Mouse (Mus musculus) hindbrain, embryonic 16.5 days (tissue): ENCODE measurements at regions not wholly inside any gene's neighbourhood (a gene's known extent, or its start where the extent isn't known, plus 50 kb on each side); places are given as distances from the start of the nearest gene placed in this dataset.
A peak's percentile ranks its signal among the peaks of the same experiment; 100 is the strongest.

Experiments used
- ATAC-seq: fragments of 200-750 bp; cut with Nextera tagmentation; 2 replicates; pipeline ENCODE4 v1.8.0; 2017; ENCODE audit warnings: moderate TSS enrichment, moderate library complexity
- H3K27ac ChIP-seq: fragments of 300-500 bp; sonication (generic); 2 replicates; pipeline ENCODE4 v1.5.1; 2014; ENCODE audit warnings: low read depth, mild to moderate bottlenecking, control low read depth, low read length, moderate library complexity
- H3K27me3 ChIP-seq: fragments of 300-500 bp; sonication (generic); replicated peaks from 2 replicates; pipeline ENCODE4 v1.6.1; 2014; ENCODE audit warnings: low read length; ENCODE audit not compliant: control insufficient read depth, insufficient read depth
- H3K36me3 ChIP-seq: fragments of 300-500 bp; sonication (generic); 2 replicates; pipeline ENCODE4 v1.6.1; 2014; ENCODE audit warnings: mild to moderate bottlenecking, low read length, moderate library complexity, mixed read lengths; ENCODE audit not compliant: control insufficient read depth, insufficient read depth
- H3K4me1 ChIP-seq: fragments of 300-500 bp; sonication (generic); 2 replicates; pipeline ENCODE4 v1.6.1; 2014; ENCODE audit warnings: low read depth, low read length; ENCODE audit not compliant: control insufficient read depth, insufficient read depth
- H3K4me2 ChIP-seq: fragments of 300-500 bp; sonication (generic); 2 replicates; pipeline ENCODE4 v1.6.1; 2014; ENCODE audit warnings: mild to moderate bottlenecking, low read length, control low read depth, moderate library complexity
- H3K4me3 ChIP-seq: fragments of 300-500 bp; sonication (generic); 2 replicates; pipeline ENCODE4 v1.5.1; 2014; ENCODE audit warnings: mild to moderate bottlenecking, low read length, control low read depth, moderate library complexity
- H3K9ac ChIP-seq: fragments of 300-500 bp; sonication (generic); 2 replicates; pipeline ENCODE4 v1.6.1; 2014; ENCODE audit warnings: low read depth, mild to moderate bottlenecking, control low read depth, low read length, moderate library complexity
- H3K9me3 ChIP-seq: fragments of 300-500 bp; sonication (generic); 2 replicates; pipeline ENCODE4 v1.6.1; 2014; ENCODE audit warnings: mild to moderate bottlenecking, low read length, moderate library complexity; ENCODE audit not compliant: control insufficient read depth
- WGBS: fragments of 180-500 bp; shearing (Covaris S2); extraction: QIAGEN DNeasy Blood & Tissue Kit; methylation state at CpG from one replicate; pipeline ENCODE4 v1.1.7; 2014; 5-methylcytosine and 5-hydroxymethylcytosine counted together

- Histone ChIP-seq H3K36me3 (no peaks in the 10 kb centered on the region), H3K9me3 (no peaks in the 10 kb centered on the region), H3K27me3 (no peaks in the 10 kb centered on the region), H3K4me1 (peaks cover 3% of the 10 kb centered on the region), H3K9ac (no peak overlapping the region), H3K27ac (no peak overlapping the region), H3K4me3 (no peak overlapping the region), H3K4me2 (no peak overlapping the region)
- peak; percentile 70; the same call in 1 of the 2 replicates for ATAC-seq
- WGBS, result 16% methylated on average over 4 of the region's 4 CpGs
These were observed 105.7 kb downstream of the Samd5 start for GRCm38 (mm10) chr10:9569277-9569676.

- no peak overlapping the region for H3K4me3 ChIP-seq
- H3K4me1 ChIP-seq, result no peaks in the 10 kb centered on the region
- ATAC-seq, result no peak; the same call in 1 of the 2 replicates
- H3K9ac ChIP-seq, result no peak overlapping the region
- H3K36me3 ChIP-seq, result no peaks in the 10 kb centered on the region
- no peak overlapping the region for H3K4me2 ChIP-seq
- no peaks in the 10 kb centered on the region for H3K9me3 ChIP-seq
- no peak overlapping the region for H3K27ac ChIP-seq
- WGBS, result 33% methylated on average over 4 of the region's 4 CpGs
- no peaks in the 10 kb centered on the region for H3K27me3 ChIP-seq
These were observed 117.4 kb downstream of the Samd5 start for GRCm38 (mm10) chr10:9557517-9558065.

- no peaks in the 10 kb centered on the region for H3K36me3 ChIP-seq
- H3K9me3 ChIP-seq, result no peaks in the 10 kb centered on the region
- no peak overlapping the region for H3K27ac ChIP-seq
- H3K4me1 ChIP-seq, result no peaks in the 10 kb centered on the region
- WGBS, result 53% methylated on average over 1 of the region's 1 CpGs
- H3K4me3 ChIP-seq, result no peak overlapping the region
- no peaks in the 10 kb centered on the region for H3K27me3 ChIP-seq
- no peak overlapping the region for H3K4me2 ChIP-seq
- no peak for ATAC-seq
- H3K9ac ChIP-seq, result no peak overlapping the region
These were observed 117.9 kb downstream of the Samd5 start for GRCm38 (mm10) chr10:9557092-9557491.

GRCm38 (mm10) chr10:9553946-9554345, 121.1 kb downstream of the Samd5 start:
- no peaks in the 10 kb centered on the region for H3K9me3 ChIP-seq
- ATAC-seq, result no peak
- H3K4me3 ChIP-seq, result no peak overlapping the region
- H3K36me3 ChIP-seq, result no peaks in the 10 kb centered on the region
- H3K27me3 ChIP-seq, result no peaks in the 10 kb centered on the region
- H3K4me1 ChIP-seq, result no peaks in the 10 kb centered on the region
- no peak overlapping the region for H3K4me2 ChIP-seq
- 18% methylated on average over 3 of the region's 3 CpGs for WGBS
- H3K9ac ChIP-seq, result no peak overlapping the region
- H3K27ac ChIP-seq, result no peak overlapping the region

- Histone ChIP-seq H3K36me3 (no peaks in the 10 kb centered on the region), H3K4me2 (no peak overlapping the region), H3K27ac (no peak overlapping the region), H3K9me3 (no peaks in the 10 kb centered on the region), H3K4me1 (no peaks in the 10 kb centered on the region; the same call in 1 of the 2 replicates), H3K27me3 (no peaks in the 10 kb centered on the region), H3K4me3 (no peak overlapping the region), H3K9ac (no peak overlapping the region)
- no peak for ATAC-seq
- WGBS, result 81% methylated on average over 10 of the region's 10 CpGs
These were observed 124.9 kb downstream of the Samd5 start for GRCm38 (mm10) chr10:9549913-9550709.

- H3K4me1 ChIP-seq, result no peaks in the 10 kb centered on the region; the same call in 1 of the 2 replicates
- no peak overlapping the region for H3K9ac ChIP-seq
- ATAC-seq, result no peak
- 38% methylated on average over 6 of the region's 6 CpGs for WGBS
- H3K9me3 ChIP-seq, result no peaks in the 10 kb centered on the region
- H3K27ac ChIP-seq, result no peak overlapping the region
- no peaks in the 10 kb centered on the region for H3K27me3 ChIP-seq
- no peak overlapping the region for H3K4me2 ChIP-seq
- H3K4me3 ChIP-seq, result no peak overlapping the region
- no peaks in the 10 kb centered on the region for H3K36me3 ChIP-seq
These were observed 129.2 kb downstream of the Samd5 start for GRCm38 (mm10) chr10:9545807-9546206.

- 0 out of 2 replicates have a peak, but pooled peaks have one; percentile 34 for ATAC-seq
- WGBS, result 44% methylated on average over 4 of the region's 4 CpGs
- H3K4me1 ChIP-seq, result no peaks in the 10 kb centered on the region; the same call in 1 of the 2 replicates
- H3K27me3 ChIP-seq, result no peaks in the 10 kb centered on the region
- no peak overlapping the region for H3K9ac ChIP-seq
- H3K4me2 ChIP-seq, result no peak overlapping the region
- H3K4me3 ChIP-seq, result no peak overlapping the region
- no peak overlapping the region for H3K27ac ChIP-seq
- no peaks in the 10 kb centered on the region for H3K36me3 ChIP-seq
- H3K9me3 ChIP-seq, result no peaks in the 10 kb centered on the region
These were observed 130.8 kb downstream of the Samd5 start for GRCm38 (mm10) chr10:9544041-9544786.

GRCm38 (mm10) chr10:9541579-9541978, 133.4 kb downstream of the Samd5 start:
- no peaks in the 10 kb centered on the region for H3K9me3 ChIP-seq
- H3K4me2 ChIP-seq, result no peak overlapping the region
- 92% methylated on average over 1 of the region's 1 CpGs for WGBS
- H3K9ac ChIP-seq, result no peak overlapping the region
- ATAC-seq, result no peak
- no peaks in the 10 kb centered on the region for H3K27me3 ChIP-seq
- H3K27ac ChIP-seq, result no peak overlapping the region
- H3K36me3 ChIP-seq, result no peaks in the 10 kb centered on the region
- no peaks in the 10 kb centered on the region; the same call in 1 of the 2 replicates for H3K4me1 ChIP-seq
- no peak overlapping the region for H3K4me3 ChIP-seq

GRCm38 (mm10) chr10:9537686-9538085, 137.3 kb downstream of the Samd5 start:
- ATAC-seq, result no peak
- Histone ChIP-seq H3K4me3 (no peak overlapping the region), H3K36me3 (no peaks in the 10 kb centered on the region), H3K27ac (no peak overlapping the region), H3K27me3 (no peaks in the 10 kb centered on the region), H3K9ac (no peak overlapping the region), H3K4me1 (peaks cover 2% of the 10 kb centered on the region), H3K4me2 (no peak overlapping the region), H3K9me3 (no peaks in the 10 kb centered on the region)
- 80% methylated on average over 3 of the region's 3 CpGs for WGBS
